Mouse (Mus musculus) heart, embryonic 12.5 days (tissue): ENCODE measurements at regions not wholly inside any gene's neighbourhood (a gene's known extent, or its start where the extent isn't known, plus 50 kb on each side); places are given as distances from the start of the nearest gene placed in this dataset.

Source experiments
- ATAC-seq: fragments of 200-750 bp; cut with Nextera tagmentation; 2 replicates; pipeline ENCODE4 v1.8.0; 2017; ENCODE audit warnings: moderate TSS enrichment, moderate library complexity; ENCODE audit not compliant: insufficient number of reproducible peaks, low FRiP score
- H3K27ac ChIP-seq: fragments of 300-500 bp; sonication (generic); 2 replicates; pipeline ENCODE4 v1.5.1; 2016; ENCODE audit warnings: mild to moderate bottlenecking, moderate library complexity; ENCODE audit not compliant: poor library complexity, severe bottlenecking
- H3K27me3 ChIP-seq: fragments of 300-500 bp; sonication (generic); replicated peaks from 2 replicates; pipeline ENCODE4 v1.6.1; 2016; ENCODE audit warnings: mild to moderate bottlenecking, moderate library complexity
- H3K36me3 ChIP-seq: fragments of 300-500 bp; sonication (generic); 2 replicates; pipeline ENCODE4 v1.6.1; 2016; ENCODE audit warnings: mild to moderate bottlenecking, moderate library complexity
- H3K4me1 ChIP-seq: fragments of 300-500 bp; sonication (generic); replicated peaks from 2 replicates; pipeline ENCODE4 v1.6.1; 2016; ENCODE audit warnings: mild to moderate bottlenecking
- H3K4me2 ChIP-seq: fragments of 300-500 bp; sonication (generic); 2 replicates; pipeline ENCODE4 v1.6.1; 2016; ENCODE audit warnings: mild to moderate bottlenecking, moderate library complexity
- H3K4me3 ChIP-seq: fragments of 300-500 bp; sonication (generic); 2 replicates; pipeline ENCODE4 v1.5.1; 2016; ENCODE audit warnings: mild to moderate bottlenecking
- H3K9ac ChIP-seq: fragments of 300-500 bp; sonication (generic); 2 replicates; pipeline ENCODE4 v1.6.1; 2016; ENCODE audit warnings: mild to moderate bottlenecking, moderate library complexity
- H3K9me3 ChIP-seq: fragments of 300-500 bp; sonication (generic); replicated peaks from 2 replicates; pipeline ENCODE4 v1.6.1; 2016; ENCODE audit warnings: mild to moderate bottlenecking, moderate library complexity
- WGBS: fragments of 180-500 bp; shearing (Covaris S2); methylation state at CpG from one replicate; pipeline ENCODE4 v1.1.7; 2016; 5-methylcytosine and 5-hydroxymethylcytosine counted together

DNA sequence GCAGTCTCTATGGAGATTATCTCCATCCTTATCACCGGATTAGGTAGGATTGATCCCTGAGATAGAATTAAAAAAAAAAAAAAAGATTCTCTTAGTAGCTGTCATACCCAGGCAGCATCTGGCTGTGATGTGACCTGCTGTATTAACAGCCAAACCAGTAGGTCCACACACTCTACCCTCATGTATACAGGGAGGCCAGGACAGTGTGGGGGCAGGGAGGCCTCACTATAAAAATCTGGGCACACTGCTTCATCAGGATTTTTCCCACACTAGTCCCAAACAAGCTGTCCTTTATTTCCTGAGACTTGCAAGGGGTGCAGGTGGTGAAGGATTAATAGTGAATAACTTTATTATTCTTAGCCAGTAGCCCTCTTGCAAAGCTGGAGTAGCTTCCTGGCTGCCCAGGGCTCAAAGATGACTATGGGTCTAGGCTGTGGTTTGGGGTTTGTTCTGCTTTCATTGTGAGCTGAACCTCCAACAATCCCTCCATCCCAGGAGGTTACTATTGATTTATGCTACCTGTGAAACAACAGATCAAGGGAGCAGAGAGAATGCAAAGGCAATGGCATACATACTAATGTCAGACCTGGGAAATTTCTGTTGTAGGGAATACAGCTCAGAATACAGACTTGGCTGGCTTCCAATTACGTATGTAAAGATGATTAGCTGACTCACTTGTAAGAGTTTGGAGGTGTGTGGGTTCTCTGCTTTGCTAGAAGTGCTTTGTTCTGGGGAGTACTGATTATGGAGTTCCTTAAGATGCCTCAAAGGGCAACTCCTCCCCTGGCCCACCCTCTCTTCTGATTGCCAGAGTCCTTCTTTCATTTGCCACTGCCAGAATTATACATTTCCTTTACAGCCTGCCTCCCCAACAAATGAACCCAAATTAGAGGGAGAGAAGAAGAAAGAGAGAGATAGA, 407.6 kb downstream of the 4930474N05Rik start:
- Histone ChIP-seq H3K36me3 (no peaks in the 10 kb centered on the region), H3K27ac (no peak overlapping the region), H3K4me2 (no peak overlapping the region), H3K4me3 (no peak overlapping the region), H3K4me1 (no peaks in the 10 kb centered on the region), H3K9ac (no peak overlapping the region), H3K27me3 (no peaks in the 10 kb centered on the region), H3K9me3 (no peaks in the 10 kb centered on the region)
- 64% methylated on average over 2 of the region's 2 CpGs for WGBS
- ATAC-seq = no peak

DNA sequence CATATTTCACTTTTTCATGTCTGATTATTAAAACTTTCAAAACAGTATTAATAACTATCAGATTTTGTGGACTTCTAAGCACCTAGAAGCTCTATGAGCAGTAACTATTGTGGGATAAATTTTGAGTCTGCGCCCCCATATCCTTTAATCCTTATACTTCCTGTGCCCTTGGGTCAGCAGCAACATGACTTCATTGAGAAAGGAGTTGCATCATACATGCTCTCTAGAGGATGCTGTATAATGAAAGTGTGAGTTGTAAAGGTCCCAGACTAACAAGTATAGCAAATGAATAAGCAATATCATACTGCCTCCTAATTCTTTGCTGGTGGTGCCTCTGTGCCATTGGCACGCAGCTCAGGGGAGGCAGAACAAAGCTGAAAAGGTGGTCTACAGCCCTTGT, 404.6 kb downstream of the 4930474N05Rik start:
- no peak overlapping the region for H3K4me3 ChIP-seq
- no peaks in the 10 kb centered on the region for H3K27me3 ChIP-seq
- no peaks in the 10 kb centered on the region for H3K4me1 ChIP-seq
- no peak for ATAC-seq
- H3K9me3 ChIP-seq = no peaks in the 10 kb centered on the region
- H3K27ac ChIP-seq = no peak overlapping the region
- H3K36me3 ChIP-seq = no peaks in the 10 kb centered on the region
- H3K9ac ChIP-seq = no peak overlapping the region
- no peak overlapping the region for H3K4me2 ChIP-seq
- WGBS = 81% methylated on average over 2 of the region's 2 CpGs

GRCm38 (mm10) chr14:36485499-36485898, 390.8 kb downstream of the 4930474N05Rik start:
- Histone ChIP-seq H3K4me2 (no peak overlapping the region), H3K27me3 (no peaks in the 10 kb centered on the region), H3K9ac (no peak overlapping the region), H3K4me3 (no peak overlapping the region), H3K4me1 (no peaks in the 10 kb centered on the region), H3K9me3 (no peaks in the 10 kb centered on the region), H3K36me3 (no peaks in the 10 kb centered on the region), H3K27ac (no peak overlapping the region)
- no peak for ATAC-seq

DNA sequence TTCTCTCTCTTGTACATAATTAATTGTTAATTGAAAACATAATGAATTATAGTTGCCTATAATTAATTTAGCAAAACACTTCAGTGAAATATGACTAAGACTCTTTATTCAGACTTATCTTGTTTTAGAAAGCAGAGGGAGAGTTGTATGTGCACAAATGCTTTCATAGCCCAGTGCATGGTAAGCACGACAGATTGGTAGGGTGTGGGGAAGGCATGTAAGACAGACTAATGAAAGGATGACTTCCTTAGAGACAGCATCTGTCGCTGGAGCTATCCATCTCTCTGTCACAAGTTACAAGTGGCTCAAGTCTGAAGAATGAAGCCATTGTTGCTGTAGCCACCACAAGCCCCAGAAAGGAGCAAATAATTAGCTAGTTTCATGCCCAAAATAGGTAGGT, 376.9 kb downstream of the 4930474N05Rik start:
- no peaks in the 10 kb centered on the region for H3K4me1 ChIP-seq
- H3K4me2 ChIP-seq = no peak overlapping the region
- H3K27me3 ChIP-seq = no peaks in the 10 kb centered on the region
- WGBS = 63% methylated on average over 2 of the region's 2 CpGs
- H3K9me3 ChIP-seq = no peaks in the 10 kb centered on the region
- H3K4me3 ChIP-seq = no peak overlapping the region
- no peak overlapping the region for H3K27ac ChIP-seq
- no peaks in the 10 kb centered on the region for H3K36me3 ChIP-seq
- no peak for ATAC-seq
- H3K9ac ChIP-seq = no peak overlapping the region

DNA sequence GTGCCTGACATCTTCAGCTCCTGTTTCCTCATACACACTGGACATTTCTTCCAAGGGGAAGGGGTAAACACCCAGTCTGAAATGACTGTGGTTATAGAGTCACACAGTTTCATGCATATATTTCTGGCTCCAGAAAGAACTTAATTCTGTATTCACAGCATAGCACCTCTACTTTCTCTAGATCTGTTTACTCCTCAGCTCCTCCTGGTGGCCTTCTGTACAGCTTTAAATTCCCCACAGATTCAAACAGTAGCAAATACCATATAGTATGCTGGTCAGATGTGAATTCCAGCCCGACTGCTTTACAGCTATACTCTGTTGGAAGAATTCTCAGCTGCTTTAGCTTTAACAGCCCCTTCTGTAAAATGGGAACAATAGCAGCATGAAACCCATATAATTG, 375.6 kb downstream of the 4930474N05Rik start:
- Histone ChIP-seq H3K4me2 (no peak overlapping the region), H3K4me1 (no peaks in the 10 kb centered on the region), H3K27ac (no peak overlapping the region), H3K4me3 (no peak overlapping the region), H3K9me3 (no peaks in the 10 kb centered on the region), H3K27me3 (no peaks in the 10 kb centered on the region), H3K9ac (no peak overlapping the region), H3K36me3 (no peaks in the 10 kb centered on the region)
- no peak for ATAC-seq
- WGBS = 57% methylated on average over 1 of the region's 1 CpGs

- Histone ChIP-seq H3K36me3 (no peaks in the 10 kb centered on the region), H3K9ac (no peak overlapping the region), H3K9me3 (no peaks in the 10 kb centered on the region), H3K27ac (no peak overlapping the region), H3K4me2 (no peak overlapping the region), H3K4me3 (no peak overlapping the region), H3K4me1 (no peaks in the 10 kb centered on the region), H3K27me3 (no peaks in the 10 kb centered on the region)
- ATAC-seq = no peak
- WGBS = 88% methylated on average over 1 of the region's 1 CpGs
Measured at GRCm38 (mm10) chr14:36453049-36453448, 358.3 kb downstream of the 4930474N05Rik start.

- H3K4me3 ChIP-seq = no peak overlapping the region
- no peak for ATAC-seq
- no peak overlapping the region for H3K27ac ChIP-seq
- H3K4me1 ChIP-seq = no peaks in the 10 kb centered on the region
- H3K4me2 ChIP-seq = no peak overlapping the region
- H3K9me3 ChIP-seq = no peaks in the 10 kb centered on the region
- H3K36me3 ChIP-seq = no peaks in the 10 kb centered on the region
- no peak overlapping the region for H3K9ac ChIP-seq
- no peaks in the 10 kb centered on the region for H3K27me3 ChIP-seq
Measured at GRCm38 (mm10) chr14:36450126-36450525, 355.4 kb downstream of the 4930474N05Rik start.

- H3K4me3 ChIP-seq = no peak overlapping the region
- no peak overlapping the region for H3K4me2 ChIP-seq
- H3K36me3 ChIP-seq = no peaks in the 10 kb centered on the region
- H3K27me3 ChIP-seq = no peaks in the 10 kb centered on the region
- H3K27ac ChIP-seq = no peak overlapping the region
- no peaks in the 10 kb centered on the region for H3K9me3 ChIP-seq
- H3K9ac ChIP-seq = no peak overlapping the region
- WGBS = 75% methylated on average over 3 of the region's 3 CpGs
- H3K4me1 ChIP-seq = no peaks in the 10 kb centered on the region
- no peak for ATAC-seq
Measured at GRCm38 (mm10) chr14:36414656-36415273, 320.0 kb downstream of the 4930474N05Rik start.

GRCm38 (mm10) chr14:36414180-36414579, 319.5 kb downstream of the 4930474N05Rik start:
- no peaks in the 10 kb centered on the region for H3K4me1 ChIP-seq
- 63% methylated on average over 1 of the region's 1 CpGs for WGBS
- no peak overlapping the region for H3K4me3 ChIP-seq
- no peak overlapping the region for H3K4me2 ChIP-seq
- no peak overlapping the region for H3K9ac ChIP-seq
- H3K9me3 ChIP-seq = no peaks in the 10 kb centered on the region
- H3K36me3 ChIP-seq = no peaks in the 10 kb centered on the region
- no peaks in the 10 kb centered on the region for H3K27me3 ChIP-seq
- no peak for ATAC-seq
- H3K27ac ChIP-seq = no peak overlapping the region
